Mouse (Mus musculus) brain, embryonic 14.5 days (tissue): ENCODE measurements around the gene Lrrc25.

Experiments
- CTCF ChIP-seq: fragments of 200-500 bp; IDR thresholded peaks from 2 replicates; pipeline ENCODE4 v1.5.1; 2012; ENCODE audit warnings: inconsistent platforms, mild to moderate bottlenecking, moderate library complexity, borderline replicate concordance; ENCODE audit not compliant: insufficient read depth, insufficient read length; ENCODE audit errors: extremely low read depth
- POLR2A ChIP-seq: fragments of 200-500 bp; IDR thresholded peaks from 2 replicates; pipeline ENCODE4 v1.6.1; 2012; ENCODE audit warnings: mild to moderate bottlenecking, inconsistent platforms, borderline replicate concordance; ENCODE audit not compliant: poor library complexity, insufficient read depth, insufficient read length, severe bottlenecking; ENCODE audit errors: extremely low read depth

- TF ChIP-seq CTCF = no peak
- TF ChIP-seq POLR2A = no peak
Measured at GRCm38 (mm10) chr8:70614469-70614868, 1.5 kb upstream of the Lrrc25 start.
